Mouse (Mus musculus) embryo, embryonic 10.5 days (tissue): ENCODE measurements at regions not wholly inside any gene's neighbourhood (a gene's known extent, or its start where the extent isn't known, plus 50 kb on each side); places are given as distances from the start of the nearest gene placed in this dataset.

Experiments used
- DNase-seq: peaks from one replicate; pipeline ENCODE4 v3.0.0-alpha.2; 2015; ENCODE audit warnings: low spot score

- no peak for DNase-seq
These were observed 80.1 kb downstream of the Gm572 start for GRCm38 (mm10) chr4:148723208-148723607.

GRCm38 (mm10) chr4:148723934-148724719 is 80.1 kb upstream of the Casz1 start:
- no peak for DNase-seq

DNA sequence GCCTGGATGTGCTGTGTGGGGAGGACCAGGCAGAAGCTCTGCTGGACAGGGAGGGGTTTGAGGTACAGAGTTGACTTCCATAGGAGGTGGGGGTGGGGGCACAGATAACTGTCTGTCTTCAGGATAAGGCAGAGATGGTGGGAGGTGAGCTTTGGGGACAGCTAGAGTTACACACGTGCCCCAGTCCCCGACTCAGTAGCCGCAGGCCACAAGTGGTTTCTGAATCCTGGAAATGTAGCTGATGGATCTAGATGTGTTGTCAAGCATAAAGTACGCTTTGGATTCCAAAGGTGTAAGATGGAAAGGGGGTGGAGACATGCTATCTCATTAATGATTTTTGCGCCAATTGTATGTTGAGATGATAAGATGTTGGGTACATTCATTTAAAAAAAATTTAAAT is 75.4 kb upstream of the Casz1 start:
- no peak for DNase-seq

- DNase-seq, result no peak
These were observed 72.6 kb upstream of the Casz1 start for GRCm38 (mm10) chr4:148731586-148731985.

DNA sequence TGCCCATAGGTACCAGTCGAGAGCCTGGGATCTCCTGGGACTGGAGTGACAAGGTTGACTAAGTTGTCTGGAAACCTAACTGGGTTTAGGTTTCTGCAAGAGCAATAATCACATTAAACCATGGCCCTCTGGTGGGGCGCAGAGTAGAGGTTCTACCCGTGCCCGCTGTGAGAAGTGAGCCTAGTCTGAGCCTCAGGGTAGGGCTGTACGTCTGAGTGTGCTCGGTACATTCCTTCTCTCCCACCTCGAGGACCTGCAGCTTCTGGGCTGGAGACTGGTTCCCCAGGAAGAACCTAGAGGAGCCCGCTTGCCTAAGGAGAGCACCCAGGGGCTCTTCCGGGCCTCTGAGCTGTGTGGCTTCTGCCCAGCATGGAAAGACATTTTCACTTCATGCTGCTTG is 70.2 kb upstream of the Casz1 start:
- DNase-seq, result no peak

GRCm38 (mm10) chr4:148734547-148734946 is 69.7 kb upstream of the Casz1 start:
- DNase-seq, result no peak

DNA sequence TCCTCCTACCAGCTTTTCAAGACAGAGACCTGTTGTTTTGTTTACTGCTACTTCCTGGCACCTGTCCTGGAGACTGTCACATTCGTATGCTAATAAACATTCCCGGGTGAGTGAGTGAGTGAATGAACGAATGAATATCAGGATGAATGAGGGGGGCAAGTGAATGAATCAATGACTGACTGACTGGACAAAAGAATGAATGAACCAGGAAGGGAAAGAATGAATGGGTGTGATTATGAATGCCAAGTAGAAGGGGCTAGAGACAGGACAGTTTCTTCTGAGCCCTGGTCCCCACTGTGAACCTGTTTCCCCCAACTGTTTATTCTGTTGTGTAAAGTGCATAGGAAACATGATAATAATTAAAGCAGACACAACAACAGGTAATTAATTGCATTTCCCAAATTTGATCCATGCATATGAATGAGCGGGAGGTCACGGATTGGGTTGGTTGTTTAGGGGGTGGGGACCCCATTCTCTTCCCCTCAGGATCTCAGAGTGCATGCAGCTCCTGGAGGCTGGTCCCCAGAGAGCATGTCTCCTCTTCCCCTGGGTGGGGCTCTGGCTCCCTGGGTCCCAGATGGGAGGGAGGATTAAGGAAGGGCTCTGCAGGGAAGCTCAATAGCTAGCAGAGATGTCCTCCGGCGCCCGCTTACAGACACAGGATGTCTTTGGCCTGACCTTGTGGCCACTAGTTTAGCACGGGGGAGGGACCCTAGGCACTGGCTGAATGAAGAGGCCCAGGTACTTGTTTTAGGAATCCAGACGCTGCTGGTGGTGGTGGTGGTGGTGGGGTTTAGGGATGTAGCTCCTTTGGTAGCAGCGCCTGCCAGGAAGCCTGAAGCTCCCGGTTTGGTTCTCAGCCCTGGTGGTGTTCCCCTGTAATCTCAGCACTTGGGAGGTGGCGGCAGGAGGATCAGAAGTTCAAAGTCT is 65.4 kb upstream of the Casz1 start:
- no peak for DNase-seq

- peak; percentile 74 for DNase-seq
These were observed 61.4 kb upstream of the Casz1 start for GRCm38 (mm10) chr4:148742549-148743413.

- DNase-seq, result peak; percentile 38
These were observed 60.8 kb upstream of the Casz1 start for GRCm38 (mm10) chr4:148743414-148743844.

DNA sequence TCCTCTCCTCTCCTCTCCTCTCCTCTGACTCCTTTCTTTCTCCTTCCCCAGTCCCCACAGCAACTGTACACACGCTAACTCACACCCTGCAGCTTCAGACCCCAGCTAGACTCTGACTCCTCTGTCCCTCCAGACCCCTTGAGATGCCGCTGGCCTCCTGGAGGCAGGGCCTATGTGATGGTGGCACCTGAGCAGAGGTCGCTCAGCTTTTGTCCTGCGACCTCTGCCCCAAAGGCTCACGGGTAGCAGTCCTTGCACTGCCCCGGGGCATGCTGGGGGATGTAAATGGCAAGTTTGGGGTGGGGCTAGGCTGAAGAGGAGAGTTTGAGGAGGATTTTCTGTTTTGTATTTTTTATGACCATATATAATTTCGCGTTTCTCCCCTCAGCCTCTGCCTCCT is 60.2 kb upstream of the Casz1 start:
- DNase-seq, result no peak

DNA sequence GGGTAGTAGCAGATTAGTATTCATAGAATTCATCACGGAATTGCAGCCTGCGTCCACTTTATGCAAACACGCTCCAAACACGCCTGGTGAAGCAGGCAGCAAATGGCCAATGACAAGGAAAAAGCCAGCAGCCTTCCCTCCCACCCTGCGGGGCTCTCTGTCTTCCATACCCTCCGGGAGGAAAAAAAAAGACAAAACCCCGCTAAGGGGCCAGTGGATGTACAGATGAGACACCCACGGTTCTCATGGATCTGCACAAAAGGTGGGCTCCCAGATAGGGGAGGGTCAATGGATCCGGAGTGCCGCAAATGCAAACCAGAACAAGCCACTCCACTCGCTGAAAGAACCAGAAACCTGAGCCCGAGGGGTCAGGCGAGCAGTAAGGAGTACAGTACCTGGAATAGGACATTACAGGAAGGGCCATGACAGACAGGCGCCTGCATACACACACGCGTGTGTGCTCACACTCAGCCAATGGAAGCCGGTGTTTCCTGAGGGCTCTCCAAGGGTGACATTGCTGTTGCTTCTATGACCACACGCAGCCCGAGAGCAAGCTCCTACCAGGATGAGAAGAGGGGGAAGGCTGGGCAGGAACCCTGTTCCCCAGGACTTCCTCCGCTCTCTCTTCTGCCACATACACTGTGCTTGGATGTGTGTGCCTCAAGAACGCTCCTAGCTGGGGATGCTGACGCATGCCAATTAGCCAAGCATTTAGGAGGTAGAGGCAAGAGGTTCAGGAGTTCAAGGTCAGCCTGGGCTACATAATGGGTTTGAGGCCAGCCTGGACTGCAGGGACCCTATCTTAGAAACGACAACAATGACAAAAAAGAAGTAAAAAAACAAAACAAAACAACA is 57.5 kb upstream of the Casz1 start:
- peak; percentile 36 for DNase-seq

DNA sequence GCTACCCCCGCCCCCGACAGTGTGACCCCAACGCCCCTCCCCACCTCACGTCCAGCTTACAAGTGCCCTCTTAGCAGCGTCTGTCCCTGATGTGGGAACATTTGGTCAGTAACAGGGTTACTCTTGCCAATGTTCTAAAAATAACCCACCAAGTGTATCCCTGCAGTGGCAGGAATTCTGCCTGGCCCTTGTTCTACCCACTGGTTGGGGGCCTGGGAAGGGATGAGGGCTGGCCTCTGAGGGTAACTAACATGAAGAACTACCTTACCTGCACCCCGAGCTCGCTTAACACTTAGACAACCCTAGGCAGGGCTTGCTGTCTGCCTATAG is 56.9 kb upstream of the Casz1 start:
- DNase-seq, result no peak

- DNase-seq, result no peak
These were observed 54.2 kb upstream of the Casz1 start for GRCm38 (mm10) chr4:148750030-148750429.

DNA sequence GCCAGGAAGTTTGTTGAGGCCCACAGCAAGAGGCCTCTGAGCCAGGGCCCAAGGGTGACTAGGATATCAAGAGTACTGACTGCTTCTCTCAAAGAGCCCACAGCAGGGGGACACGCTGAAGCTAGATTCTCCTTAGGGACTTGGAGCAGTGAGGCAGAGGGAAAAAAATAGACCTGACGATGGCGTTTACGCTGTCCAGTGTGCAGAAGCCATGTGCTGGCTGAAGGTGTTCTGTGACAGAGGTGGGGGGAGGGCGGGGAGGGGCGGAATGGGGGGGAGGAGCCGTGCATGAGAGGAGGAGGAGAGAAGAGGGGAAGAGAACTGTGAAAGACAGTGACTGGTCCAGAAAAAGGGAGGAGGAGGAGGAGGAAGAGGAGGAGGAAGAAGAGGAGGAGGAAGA is 52.6 kb upstream of the Casz1 start:
- no peak for DNase-seq

DNA sequence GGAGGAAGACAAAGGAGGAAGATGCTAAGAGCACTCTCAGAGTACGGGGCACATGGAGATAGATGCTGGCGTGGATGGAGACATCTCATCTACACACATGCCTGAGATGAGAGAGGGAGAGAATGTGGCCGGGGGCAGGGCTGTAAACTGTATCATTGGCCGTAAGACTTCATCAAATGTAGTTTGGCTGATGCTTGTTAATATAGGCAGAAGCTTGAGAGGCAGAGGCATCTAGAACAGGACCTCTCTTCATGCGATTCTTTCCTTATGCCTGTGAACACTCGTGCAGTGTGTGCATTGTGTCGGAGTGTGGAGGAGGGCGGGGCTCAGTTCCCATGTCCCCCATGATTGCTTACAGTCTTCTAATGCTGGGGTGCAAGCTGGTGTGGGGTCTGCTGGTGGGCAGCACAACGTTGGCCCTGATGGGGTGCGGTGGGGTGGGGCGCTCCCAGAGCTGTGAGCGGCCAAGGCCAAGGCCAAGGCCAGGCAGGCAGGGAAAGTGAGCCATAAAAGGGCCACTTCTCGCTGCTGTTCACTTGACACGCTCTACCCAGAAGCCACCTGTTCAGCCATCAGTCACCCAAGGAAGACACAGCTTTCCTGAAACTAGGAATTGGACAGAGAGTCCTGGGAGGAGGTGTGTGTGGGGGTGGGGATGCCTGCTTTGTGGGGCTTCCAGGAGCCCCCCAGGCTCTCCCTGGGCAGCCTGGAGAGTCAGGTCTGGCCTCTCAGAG is 51.7 kb upstream of the Casz1 start:
- DNase-seq, result no peak

DNA sequence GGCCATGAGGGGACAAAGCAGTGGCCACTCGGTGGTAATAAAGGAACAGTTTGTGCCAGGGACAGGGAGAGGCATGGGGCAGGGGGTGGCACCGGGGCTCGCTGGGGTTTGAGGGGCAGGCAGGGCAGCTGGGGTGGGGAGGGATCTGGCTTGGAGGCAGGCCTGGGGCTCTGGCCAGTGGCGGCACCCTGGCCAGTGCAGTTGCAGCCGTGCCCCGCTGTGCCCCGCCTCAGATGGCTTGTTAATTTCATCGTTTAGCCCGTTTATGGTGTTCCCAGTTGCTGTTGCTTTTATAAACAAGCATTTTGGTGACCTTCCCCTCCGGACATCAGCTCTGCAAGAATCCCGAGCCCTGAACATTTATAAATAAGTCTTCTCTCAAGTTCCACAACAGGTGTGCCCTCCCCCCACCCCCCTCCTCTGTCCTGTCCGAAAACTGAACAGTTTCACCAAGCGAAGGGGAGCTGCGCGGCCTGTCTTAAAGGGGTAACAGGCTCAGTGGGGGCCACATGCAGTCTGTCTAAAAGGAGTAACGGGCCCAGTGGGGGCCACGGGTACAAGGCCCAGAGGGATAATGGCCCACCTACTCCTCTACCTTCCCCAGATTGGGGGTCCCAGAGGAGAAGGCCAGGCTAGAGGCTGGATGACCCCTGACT is 51.0 kb upstream of the Casz1 start:
- DNase-seq, result no peak

GRCm38 (mm10) chr4:148753849-148754248 is 50.4 kb upstream of the Casz1 start:
- no peak for DNase-seq
